Mouse (Mus musculus): ENCODE measurements at regions not wholly inside any gene's neighbourhood (a gene's known extent, or its start where the extent isn't known, plus 50 kb on each side); places are given as distances from the start of the nearest gene placed in this dataset.
A peak's percentile ranks its signal among the peaks of the same experiment; 100 is the strongest.

DNA sequence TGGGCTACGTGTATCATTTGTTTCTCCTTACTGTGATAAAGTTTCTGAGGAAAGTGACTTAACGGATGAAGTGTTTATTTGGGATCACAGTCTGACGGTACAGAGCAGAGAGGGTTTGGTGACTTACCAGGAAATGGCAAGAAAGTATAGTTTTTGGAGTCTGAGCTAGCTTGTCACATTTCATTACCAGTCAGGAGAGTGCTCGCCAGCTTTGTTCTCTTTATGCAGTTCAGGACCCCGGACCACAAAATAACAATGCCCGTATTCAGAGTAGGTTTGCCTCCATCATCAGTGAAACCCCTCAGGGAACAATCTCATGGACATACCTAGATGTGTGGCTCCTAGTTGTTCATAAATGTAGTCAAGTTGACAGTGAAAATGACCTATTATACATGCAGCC lies 387.7 kb downstream of the Wdr11 start:
- no peak overlapping the region for H3K27ac ChIP-seq
- WGBS: 63% methylated on average over 6 of the region's 6 CpGs
- no peaks in the 10 kb centered on the region for H3K36me3 ChIP-seq
- no peak overlapping the region for H3K4me2 ChIP-seq (replicated peaks)
- no peak for ATAC-seq
- no peaks in the 10 kb centered on the region for H3K9me3 ChIP-seq
- H3K9ac ChIP-seq: no peak overlapping the region
- no peak overlapping the region for H3K4me3 ChIP-seq (replicated peaks)
- peaks cover under 1% of the 10 kb centered on the region; the same call in 1 of the 2 replicates for H3K4me1 ChIP-seq (replicated peaks)
- H3K27me3 ChIP-seq (replicated peaks): no peaks in the 10 kb centered on the region

DNA sequence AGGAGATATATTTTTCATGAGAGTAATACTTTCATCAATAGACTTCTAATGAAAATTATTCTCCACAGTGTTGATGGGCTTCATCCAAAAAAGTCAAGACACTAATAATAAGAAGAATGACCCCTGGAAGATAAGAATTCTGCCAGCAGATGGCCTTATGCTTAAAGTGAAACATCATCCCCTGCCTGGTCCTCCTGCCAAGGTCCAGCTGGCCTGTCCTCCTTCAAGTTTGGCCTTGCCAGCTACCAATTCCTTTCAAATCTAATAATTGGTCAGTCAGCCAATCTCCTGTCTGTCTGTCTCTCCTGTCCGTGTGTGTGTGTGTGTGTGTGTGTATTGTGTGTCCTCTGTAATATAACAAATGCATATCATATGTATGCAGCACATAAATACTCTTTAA lies 388.8 kb downstream of the Wdr11 start:
- Histone ChIP-seq H3K4me3 (replicated peaks) (no peak overlapping the region), H3K4me2 (replicated peaks) (no peak overlapping the region), H3K36me3 (no peaks in the 10 kb centered on the region), H3K27me3 (replicated peaks) (no peaks in the 10 kb centered on the region), H3K27ac (no peak overlapping the region), H3K9ac (no peak overlapping the region), H3K4me1 (replicated peaks) (peaks cover 7% of the 10 kb centered on the region; the same call in 1 of the 2 replicates), H3K9me3 (no peaks in the 10 kb centered on the region)
- WGBS: 60% methylated on average over 1 of the region's 1 CpGs
- no peak for ATAC-seq

DNA sequence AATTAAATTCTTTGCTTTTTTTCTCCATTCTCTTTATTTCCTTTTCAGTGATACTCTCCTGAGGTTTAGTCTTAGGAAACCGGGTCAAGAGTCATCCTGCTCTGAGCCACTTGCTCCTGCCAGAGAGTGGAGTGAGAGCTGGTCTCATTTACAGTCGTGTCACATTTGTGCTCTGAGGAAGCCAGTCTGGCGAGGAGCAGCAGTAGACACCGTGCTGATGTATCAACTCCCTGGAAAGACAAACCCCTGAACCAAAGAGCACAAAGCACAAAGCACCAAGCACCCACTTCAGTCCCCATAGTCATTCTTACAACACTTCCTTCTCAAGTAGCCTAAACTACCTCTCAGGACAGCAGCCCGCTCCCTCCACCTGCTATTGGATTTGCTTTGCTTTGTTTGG lies 390.7 kb downstream of the Wdr11 start:
- H3K4me3 ChIP-seq (replicated peaks): no peak overlapping the region
- H3K9ac ChIP-seq: no peak overlapping the region
- H3K27me3 ChIP-seq (replicated peaks): no peaks in the 10 kb centered on the region
- no peak overlapping the region for H3K4me2 ChIP-seq (replicated peaks)
- H3K9me3 ChIP-seq: no peaks in the 10 kb centered on the region
- ATAC-seq: no peak
- peaks cover 15% of the 10 kb centered on the region for H3K4me1 ChIP-seq (replicated peaks)
- 57% methylated on average over 5 of the region's 5 CpGs for WGBS
- no peak overlapping the region for H3K27ac ChIP-seq
- H3K36me3 ChIP-seq: no peaks in the 10 kb centered on the region

DNA sequence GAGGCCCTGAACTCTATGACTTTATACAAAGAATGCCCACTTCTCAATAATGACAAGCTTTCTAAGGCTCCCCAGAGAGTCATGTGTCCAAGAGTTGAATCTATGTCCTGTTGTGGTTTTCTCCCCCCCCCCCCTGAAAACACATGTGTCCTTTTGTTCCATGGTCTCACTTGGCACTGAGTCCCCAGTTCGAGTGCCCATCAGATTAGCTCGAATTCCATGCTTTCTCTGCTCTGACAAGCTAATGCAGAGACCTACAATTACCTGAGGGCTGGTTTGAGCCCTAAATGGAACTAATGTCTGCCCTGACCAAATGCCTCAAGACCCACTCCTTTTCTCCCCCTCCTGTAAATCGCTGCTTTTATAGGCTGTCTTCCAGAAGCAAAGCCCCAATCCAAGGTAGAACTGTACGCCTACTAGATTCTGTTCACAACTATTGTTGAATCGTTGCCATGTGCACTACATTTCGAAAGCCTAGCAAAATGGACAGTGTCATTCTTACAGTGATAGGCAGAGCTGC lies 392.0 kb downstream of the Wdr11 start:
- Histone ChIP-seq H3K27ac (no peak overlapping the region), H3K4me2 (replicated peaks) (no peak overlapping the region), H3K36me3 (no peaks in the 10 kb centered on the region), H3K9ac (no peak overlapping the region), H3K9me3 (no peaks in the 10 kb centered on the region), H3K4me3 (replicated peaks) (no peak overlapping the region), H3K4me1 (replicated peaks) (peaks cover 19% of the 10 kb centered on the region), H3K27me3 (replicated peaks) (no peaks in the 10 kb centered on the region)
- 89% methylated on average over 6 of the region's 6 CpGs for WGBS
- ATAC-seq: no peak

DNA sequence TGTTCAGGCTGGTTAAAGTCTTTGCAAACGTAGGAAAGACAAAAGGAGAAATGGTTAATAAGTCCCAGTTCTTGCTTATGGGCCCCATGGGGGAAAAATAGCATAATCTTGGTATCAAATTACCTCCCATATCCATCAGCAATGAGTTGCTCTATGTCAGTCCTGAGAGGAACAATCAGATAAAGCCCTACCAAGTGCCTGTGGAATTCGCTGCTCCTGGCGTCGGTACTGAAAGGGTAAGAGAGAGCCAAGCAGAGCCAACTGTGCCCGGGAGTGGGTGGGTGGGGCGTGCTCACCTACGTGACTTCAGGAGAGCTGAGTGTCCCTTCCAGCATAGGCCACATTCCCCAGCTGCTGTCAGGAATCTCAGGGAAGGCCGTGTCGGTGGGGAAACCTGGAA lies 392.7 kb downstream of the Wdr11 start:
- WGBS: 61% methylated on average over 9 of the region's 9 CpGs
- Histone ChIP-seq H3K4me2 (replicated peaks) (no peak overlapping the region), H3K4me1 (replicated peaks) (peaks cover 19% of the 10 kb centered on the region), H3K27me3 (replicated peaks) (no peaks in the 10 kb centered on the region), H3K9ac (no peak overlapping the region), H3K27ac (no peak overlapping the region), H3K36me3 (no peaks in the 10 kb centered on the region), H3K4me3 (replicated peaks) (no peak overlapping the region), H3K9me3 (no peaks in the 10 kb centered on the region)
- ATAC-seq: peak; percentile 64; the same call in 1 of the 2 replicates

DNA sequence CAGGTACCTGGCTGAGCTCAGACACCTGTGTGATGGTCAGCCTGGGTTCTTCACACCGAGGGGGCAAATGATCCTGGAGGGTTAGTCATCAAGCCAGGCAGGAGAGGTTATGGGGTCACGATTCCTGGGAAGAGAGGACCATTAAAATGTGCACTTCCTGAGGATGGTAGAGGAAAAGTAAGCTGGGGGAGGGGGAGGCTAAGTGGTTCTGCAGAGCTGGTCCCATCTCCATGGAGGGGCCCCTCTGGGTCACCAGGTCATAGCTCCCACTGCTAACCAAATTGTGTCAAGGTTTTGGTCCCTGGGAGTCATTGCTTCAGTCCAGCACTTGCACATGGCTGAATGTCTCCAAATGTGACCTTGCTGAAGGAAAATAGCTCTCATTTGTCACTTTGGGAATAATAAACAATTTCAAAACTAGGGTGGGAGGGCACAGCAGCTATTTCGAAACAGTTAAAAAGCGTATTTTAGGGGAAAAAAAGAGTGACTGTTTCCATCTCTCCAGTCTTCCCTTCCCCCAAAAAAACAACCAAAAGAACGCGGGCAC lies 395.5 kb downstream of the Wdr11 start:
- Histone ChIP-seq H3K4me2 (replicated peaks) (no peak overlapping the region), H3K36me3 (no peaks in the 10 kb centered on the region), H3K9ac (no peak overlapping the region), H3K9me3 (no peaks in the 10 kb centered on the region), H3K4me3 (replicated peaks) (no peak overlapping the region), H3K27ac (no peak overlapping the region), H3K27me3 (replicated peaks) (no peaks in the 10 kb centered on the region), H3K4me1 (replicated peaks) (peaks cover 24% of the 10 kb centered on the region)
- 0 out of 2 replicates have a peak, but pooled peaks have one; percentile 7 for ATAC-seq
- 41% methylated on average over 6 of the region's 6 CpGs for WGBS

DNA sequence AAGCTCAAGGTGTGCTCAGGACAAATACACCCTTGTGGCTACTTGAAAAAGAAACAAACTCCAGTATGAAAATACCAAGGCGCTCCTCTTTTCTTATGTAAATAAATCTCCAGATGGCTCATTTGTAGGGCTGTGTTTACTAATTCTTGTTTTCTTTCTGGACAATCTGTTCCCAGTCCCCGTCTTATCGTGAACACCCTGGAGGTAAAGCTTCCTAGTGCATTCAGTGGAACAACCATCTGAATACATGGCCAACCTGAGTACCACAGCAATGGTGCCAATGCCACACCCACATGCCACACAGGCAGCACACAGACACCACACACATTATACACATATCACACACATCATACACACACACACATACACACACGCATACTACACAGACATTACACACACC lies 396.1 kb downstream of the Wdr11 start:
- H3K4me1 ChIP-seq (replicated peaks): peaks cover 24% of the 10 kb centered on the region
- no peak overlapping the region for H3K4me2 ChIP-seq (replicated peaks)
- no peak overlapping the region for H3K4me3 ChIP-seq (replicated peaks)
- H3K9me3 ChIP-seq: no peaks in the 10 kb centered on the region
- H3K27me3 ChIP-seq (replicated peaks): no peaks in the 10 kb centered on the region
- no peak overlapping the region for H3K9ac ChIP-seq
- 47% methylated on average over 4 of the region's 4 CpGs for WGBS
- no peaks in the 10 kb centered on the region for H3K36me3 ChIP-seq
- H3K27ac ChIP-seq: no peak overlapping the region
- no peak for ATAC-seq

DNA sequence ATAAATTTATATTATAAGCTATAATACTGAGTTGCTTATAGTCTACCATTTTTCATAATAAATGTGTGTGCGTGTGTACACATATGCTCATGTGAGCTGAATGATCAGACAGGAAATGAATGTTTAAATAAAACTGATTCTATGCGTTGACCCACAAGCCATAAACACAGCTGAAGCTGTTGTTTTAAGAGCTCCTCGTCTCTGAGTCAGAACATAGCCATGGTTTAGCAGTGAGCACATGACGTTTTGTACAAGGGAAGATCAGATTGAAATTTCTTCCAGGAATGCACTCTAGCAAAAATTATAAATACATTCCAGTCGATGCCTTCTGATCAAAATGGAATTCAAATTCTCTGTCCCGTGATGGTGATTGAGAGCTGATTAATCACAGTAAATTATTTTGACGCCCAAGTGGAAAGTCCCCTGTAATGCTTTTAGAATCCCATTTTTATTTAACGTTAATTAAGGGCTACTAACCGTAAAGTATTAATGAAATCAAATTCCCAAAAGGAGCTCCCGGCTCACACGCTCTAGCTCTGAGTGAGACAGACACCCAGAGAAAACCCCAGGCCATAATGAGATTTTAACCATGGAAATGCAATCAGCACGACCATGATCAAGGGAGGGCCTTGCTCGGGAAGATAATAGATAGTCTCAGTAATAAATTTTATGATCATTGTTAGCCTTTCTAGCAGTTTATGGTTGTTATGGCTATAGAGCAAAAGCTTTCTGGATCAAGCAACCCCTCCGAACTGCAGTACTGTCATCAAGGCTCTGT lies 402.0 kb downstream of the Wdr11 start:
- H3K9ac ChIP-seq: no peak overlapping the region
- ATAC-seq: peak; percentile 70
- WGBS: 33% methylated on average over 14 of the region's 14 CpGs

DNA sequence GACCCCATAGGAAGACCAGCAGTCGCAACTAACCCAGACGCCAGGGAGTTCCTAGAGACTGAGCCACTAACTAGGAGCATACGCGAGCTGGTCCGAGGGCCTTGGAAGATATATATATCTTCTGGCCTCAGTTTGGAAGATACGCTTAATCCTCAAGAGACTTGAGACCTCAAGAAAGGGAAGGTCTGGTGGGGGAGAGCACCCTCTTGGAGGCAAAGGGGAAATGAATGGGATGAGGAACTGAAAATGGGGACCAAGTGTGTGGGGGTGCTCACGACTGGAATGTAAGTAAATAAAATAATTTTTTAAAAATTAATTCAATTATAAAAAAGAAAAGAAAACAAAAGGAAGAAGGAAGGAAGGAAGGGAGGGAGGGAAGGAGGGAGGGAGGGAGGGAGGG lies 403.9 kb downstream of the Wdr11 start:
- no peak overlapping the region for H3K4me3 ChIP-seq (replicated peaks)
- no peaks in the 10 kb centered on the region for H3K36me3 ChIP-seq
- H3K4me2 ChIP-seq (replicated peaks): no peak overlapping the region
- no peak overlapping the region for H3K27ac ChIP-seq
- H3K9me3 ChIP-seq: no peaks in the 10 kb centered on the region
- no peak for ATAC-seq
- no peak overlapping the region for H3K9ac ChIP-seq
- 88% methylated on average over 7 of the region's 7 CpGs for WGBS
- no peaks in the 10 kb centered on the region for H3K27me3 ChIP-seq (replicated peaks)
- H3K4me1 ChIP-seq (replicated peaks): peaks cover 15% of the 10 kb centered on the region

More for the DNA sequence above, 402.0 kb downstream of the Wdr11 start:
- no peaks in the 10 kb centered on the region for H3K9me3 ChIP-seq
- H3K27me3 ChIP-seq (replicated peaks): no peaks in the 10 kb centered on the region
- peaks cover 14% of the 10 kb centered on the region for H3K4me1 ChIP-seq (replicated peaks)
- H3K4me2 ChIP-seq (replicated peaks): no peak overlapping the region
- H3K4me3 ChIP-seq (replicated peaks): no peak overlapping the region
- H3K36me3 ChIP-seq: no peaks in the 10 kb centered on the region
- peak overlapping the region; percentile 32; the same call in 1 of the 2 replicates for H3K27ac ChIP-seq

DNA sequence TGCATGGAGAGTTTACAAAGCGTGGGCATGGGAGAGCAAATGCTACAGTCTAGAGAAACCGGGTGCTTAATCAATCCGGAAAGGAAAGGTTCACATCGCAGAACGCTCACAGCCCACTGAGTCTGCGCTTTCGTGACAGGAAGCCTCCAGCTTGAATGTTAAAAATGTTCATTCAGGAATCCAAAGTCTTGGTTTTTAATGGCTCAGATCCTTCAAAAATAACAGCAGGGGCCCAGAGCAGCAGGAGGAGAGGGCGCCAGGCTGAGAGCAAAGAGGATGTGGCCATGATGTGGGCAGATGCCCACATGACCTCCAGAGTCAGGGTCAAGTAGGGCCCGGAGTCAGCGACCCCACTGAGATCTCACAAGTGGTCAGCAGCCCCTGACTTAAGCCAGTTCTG lies 409.4 kb downstream of the Wdr11 start:
- Histone ChIP-seq H3K4me1 (replicated peaks) (peaks cover 16% of the 10 kb centered on the region; the same call in 1 of the 2 replicates), H3K4me3 (replicated peaks) (no peak overlapping the region), H3K27me3 (replicated peaks) (no peaks in the 10 kb centered on the region), H3K9ac (no peak overlapping the region), H3K27ac (peak overlapping the region; percentile 60), H3K9me3 (no peaks in the 10 kb centered on the region), H3K4me2 (replicated peaks) (no peak overlapping the region), H3K36me3 (no peaks in the 10 kb centered on the region)
- no peak for ATAC-seq
- 36% methylated on average over 10 of the region's 10 CpGs for WGBS

DNA sequence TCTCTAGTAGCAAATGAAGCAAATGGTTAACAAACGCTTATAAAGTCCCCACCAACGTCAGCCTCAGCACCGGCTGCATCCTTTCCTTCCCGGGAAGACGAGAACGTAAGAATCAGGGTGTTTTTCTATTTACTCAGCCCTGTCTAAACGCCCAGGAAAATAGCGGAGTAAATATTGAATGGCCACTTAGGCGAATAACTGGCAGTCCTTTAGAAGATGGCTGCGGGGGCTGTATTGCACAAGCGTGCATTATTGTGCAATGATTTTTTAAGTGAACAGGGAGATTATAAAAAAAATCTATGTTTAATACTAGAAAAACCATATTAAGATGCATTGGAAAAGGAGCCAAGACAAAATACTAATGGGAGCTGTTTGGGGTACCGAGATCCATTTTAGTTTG lies 410.3 kb downstream of the Wdr11 start:
- 51% methylated on average over 12 of the region's 12 CpGs for WGBS
- H3K36me3 ChIP-seq: no peaks in the 10 kb centered on the region
- no peak overlapping the region for H3K4me2 ChIP-seq (replicated peaks)
- no peak for ATAC-seq
- H3K9me3 ChIP-seq: no peaks in the 10 kb centered on the region
- H3K9ac ChIP-seq: no peak overlapping the region
- peaks cover 16% of the 10 kb centered on the region; the same call in 1 of the 2 replicates for H3K4me1 ChIP-seq (replicated peaks)
- no peaks in the 10 kb centered on the region for H3K27me3 ChIP-seq (replicated peaks)
- H3K27ac ChIP-seq: no peak overlapping the region
- no peak overlapping the region for H3K4me3 ChIP-seq (replicated peaks)

DNA sequence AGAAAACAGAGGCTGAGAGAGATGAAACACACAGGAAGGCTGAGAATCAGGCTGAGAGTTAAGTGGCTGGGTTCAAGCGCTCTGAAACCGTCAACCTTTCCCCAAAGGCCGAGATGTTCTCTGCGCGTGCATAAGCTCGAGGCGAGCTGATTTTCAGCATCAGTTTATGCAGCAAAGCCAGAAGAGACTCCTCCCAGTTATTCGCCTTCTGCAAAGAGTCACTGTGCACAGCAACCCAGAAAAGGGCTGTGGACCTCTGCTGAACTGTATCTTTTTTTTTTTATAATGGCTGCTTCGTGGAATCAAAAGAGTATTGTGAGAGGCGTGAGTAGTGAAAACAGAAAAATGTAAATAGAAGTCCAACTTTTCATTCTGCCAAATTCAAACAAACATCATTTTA lies 413.7 kb downstream of the Wdr11 start:
- H3K36me3 ChIP-seq: no peaks in the 10 kb centered on the region
- ATAC-seq: no peak
- no peak overlapping the region for H3K9ac ChIP-seq
- 36% methylated on average over 10 of the region's 10 CpGs for WGBS
- peaks cover 27% of the 10 kb centered on the region; the same call in 1 of the 2 replicates for H3K4me1 ChIP-seq (replicated peaks)
- no peaks in the 10 kb centered on the region for H3K9me3 ChIP-seq
- H3K4me2 ChIP-seq (replicated peaks): no peak overlapping the region
- H3K27ac ChIP-seq: no peak overlapping the region
- no peak overlapping the region for H3K4me3 ChIP-seq (replicated peaks)
- H3K27me3 ChIP-seq (replicated peaks): no peaks in the 10 kb centered on the region
